Mouse (Mus musculus) ES-Bruce4 (cell line): ENCODE data around the gene Rtl6. TPM values are rescaled to one million over a fixed set of nuclear protein-coding genes. Genes with fewer than 3 reads are reported as not detected.

ENCODE experiments used
- H3K27ac ChIP-seq: 2 replicates; pipeline ENCODE4 v1.5.1; 2012; ENCODE audit warnings: low read length, inconsistent platforms; ENCODE audit not compliant: insufficient read depth
- H3K27me3 ChIP-seq: 2 replicates; pipeline ENCODE4 v1.6.1; 2012; ENCODE audit warnings: mild to moderate bottlenecking, low read length, inconsistent platforms; ENCODE audit not compliant: control insufficient read depth, poor library complexity, insufficient read depth, severe bottlenecking
- H3K36me3 ChIP-seq: 2 replicates; pipeline ENCODE4 v1.6.1; 2012; ENCODE audit warnings: inconsistent platforms, mild to moderate bottlenecking, low read length, moderate library complexity; ENCODE audit not compliant: control insufficient read depth, poor library complexity, insufficient read depth, severe bottlenecking
- H3K4me1 ChIP-seq: one replicate; pipeline ENCODE4 v1.8.1; 2011; ENCODE audit warnings: low read length; ENCODE audit not compliant: control insufficient read depth, insufficient read depth
- H3K4me3 ChIP-seq: 2 replicates; pipeline ENCODE4 v1.5.1; 2011; ENCODE audit warnings: low read depth, mild to moderate bottlenecking, low read length
- H3K9ac ChIP-seq: 2 replicates; pipeline ENCODE4 v1.6.1; 2012; ENCODE audit warnings: low read depth, mild to moderate bottlenecking, inconsistent platforms; ENCODE audit not compliant: poor library complexity, severe bottlenecking
- H3K9me3 ChIP-seq: replicated peaks from 2 replicates; pipeline ENCODE4 v1.6.1; 2012; ENCODE audit warnings: mild to moderate bottlenecking, low read length, inconsistent platforms; ENCODE audit not compliant: control insufficient read depth, poor library complexity, insufficient read depth, severe bottlenecking
- CTCF ChIP-seq: IDR thresholded peaks from one replicate; pipeline ENCODE4 v1.8.1; 2011; ENCODE audit warnings: low read depth, low read length
- EP300 ChIP-seq: IDR thresholded peaks from 2 replicates; pipeline ENCODE4 v1.6.1; 2011; ENCODE audit warnings: low read depth, low read length; ENCODE audit not compliant: insufficient read depth
- POLR2A ChIP-seq: IDR thresholded peaks from one replicate; pipeline ENCODE4 v1.8.1; 2011; ENCODE audit warnings: low read length; ENCODE audit not compliant: insufficient read depth
- polyA plus RNA-seq: library from polyadenylated mRNA; stranded (reverse); fragments of >200 nt; gene quantifications from 2 replicates; pipeline ENCODE4 v1.2.4, GENCODE M21; 2011; ENCODE audit warnings: low read depth; ENCODE audit not compliant: missing spikeins, insufficient read depth, insufficient read length

Rtl6 gene
- polyA plus RNA-seq, 1 experiment, result 5.1 TPM

DNA sequence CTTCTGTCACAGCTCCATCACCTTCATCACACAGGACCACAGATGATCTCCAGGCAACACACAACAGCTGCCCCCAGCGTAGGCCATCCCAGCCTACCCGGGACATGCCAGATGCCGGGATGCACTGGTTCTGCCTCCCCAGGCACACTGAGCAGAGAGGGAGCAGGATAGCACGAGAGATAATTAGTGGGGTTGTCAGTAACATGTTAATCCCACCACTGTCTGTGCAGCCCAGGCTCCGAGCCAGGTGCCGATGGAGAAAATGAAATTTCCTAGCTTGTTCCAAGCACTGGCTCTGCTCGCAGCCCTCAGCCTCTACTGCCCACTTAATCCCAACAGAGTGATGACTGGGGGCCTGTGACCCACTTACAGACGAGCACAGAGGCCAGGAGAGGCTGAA, 39.1 kb downstream of the Rtl6 start:
- H3K4me3 ChIP-seq, result no peak overlapping the region
- H3K4me1 ChIP-seq, result no peaks in the 10 kb centered on the region
- no peaks in the 10 kb centered on the region for H3K9me3 ChIP-seq
- H3K9ac ChIP-seq, result no peak overlapping the region
- no peak for TF ChIP-seq EP300
- no peak for TF ChIP-seq POLR2A
- TF ChIP-seq CTCF, result no peak
- no peaks in the 10 kb centered on the region for H3K27me3 ChIP-seq
- no peak overlapping the region for H3K27ac ChIP-seq
- H3K36me3 ChIP-seq, result no peaks in the 10 kb centered on the region

DNA sequence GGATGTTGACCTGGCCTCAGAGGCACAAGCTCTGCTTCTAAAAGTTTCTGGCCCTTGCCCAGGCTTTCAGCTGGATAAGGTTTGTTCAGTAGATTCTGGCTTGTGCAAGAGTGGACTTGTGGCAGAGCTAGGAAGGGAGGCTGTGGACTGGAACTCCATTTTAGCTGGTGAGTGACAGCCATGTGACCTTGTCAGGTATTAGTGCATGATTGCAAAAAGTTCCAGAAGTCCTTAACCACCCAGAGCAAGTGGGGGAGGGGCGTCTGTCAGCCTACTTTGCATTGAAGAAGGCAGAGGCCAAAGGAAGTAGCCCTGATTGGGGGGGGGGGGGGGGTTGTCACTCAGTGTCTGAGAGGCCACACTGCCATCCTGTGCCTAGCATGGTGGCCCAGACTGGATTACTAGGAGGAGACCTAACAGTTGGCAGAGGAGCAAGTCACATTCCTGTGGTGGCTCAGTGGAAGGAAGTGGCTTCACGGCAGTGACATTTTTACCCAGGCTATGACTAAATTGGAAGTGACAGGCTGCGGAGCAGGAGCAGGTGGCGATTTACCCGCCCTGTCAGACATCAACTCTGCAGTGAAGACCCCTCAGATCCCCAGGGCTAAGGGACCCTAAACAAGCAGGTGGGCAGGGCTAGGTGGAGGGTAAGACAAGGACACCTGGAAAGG, 44.9 kb downstream of the Rtl6 start:
- TF ChIP-seq EP300, result no peak
- no peak for TF ChIP-seq POLR2A
- TF ChIP-seq CTCF, result no peak
- H3K36me3 ChIP-seq, result no peaks in the 10 kb centered on the region
- H3K4me1 ChIP-seq, result no peaks in the 10 kb centered on the region
- H3K9ac ChIP-seq, result no peak overlapping the region
- no peak overlapping the region for H3K27ac ChIP-seq
- H3K4me3 ChIP-seq, result no peak overlapping the region
- H3K9me3 ChIP-seq, result no peaks in the 10 kb centered on the region
- no peaks in the 10 kb centered on the region for H3K27me3 ChIP-seq

DNA sequence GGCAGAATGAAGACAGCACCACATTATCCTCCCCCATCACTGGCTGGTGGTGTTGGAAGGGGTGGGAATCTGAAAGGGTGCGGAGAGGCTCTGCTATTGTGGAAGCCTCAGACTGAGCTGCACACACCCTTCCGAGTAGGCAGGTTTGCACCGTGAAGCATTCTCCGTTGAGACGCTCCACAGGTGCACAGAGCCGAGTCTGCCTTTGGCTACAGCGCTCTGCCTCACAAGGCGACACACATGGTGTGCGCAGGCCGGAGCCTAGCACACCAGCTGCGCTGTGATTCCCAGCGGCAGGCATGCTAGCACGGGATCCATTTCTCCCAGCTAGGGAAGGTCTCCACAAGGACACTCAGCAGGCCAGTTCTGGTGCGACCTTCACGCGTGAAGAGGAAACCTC, 47.6 kb downstream of the Rtl6 start:
- no peaks in the 10 kb centered on the region for H3K9me3 ChIP-seq
- no peaks in the 10 kb centered on the region for H3K36me3 ChIP-seq
- no peak for TF ChIP-seq CTCF
- no peak for TF ChIP-seq EP300
- TF ChIP-seq POLR2A, result no peak
- H3K4me3 ChIP-seq, result no peak overlapping the region
- H3K27ac ChIP-seq, result no peak overlapping the region
- no peaks in the 10 kb centered on the region for H3K27me3 ChIP-seq
- H3K9ac ChIP-seq, result no peak overlapping the region
- no peaks in the 10 kb centered on the region for H3K4me1 ChIP-seq

DNA sequence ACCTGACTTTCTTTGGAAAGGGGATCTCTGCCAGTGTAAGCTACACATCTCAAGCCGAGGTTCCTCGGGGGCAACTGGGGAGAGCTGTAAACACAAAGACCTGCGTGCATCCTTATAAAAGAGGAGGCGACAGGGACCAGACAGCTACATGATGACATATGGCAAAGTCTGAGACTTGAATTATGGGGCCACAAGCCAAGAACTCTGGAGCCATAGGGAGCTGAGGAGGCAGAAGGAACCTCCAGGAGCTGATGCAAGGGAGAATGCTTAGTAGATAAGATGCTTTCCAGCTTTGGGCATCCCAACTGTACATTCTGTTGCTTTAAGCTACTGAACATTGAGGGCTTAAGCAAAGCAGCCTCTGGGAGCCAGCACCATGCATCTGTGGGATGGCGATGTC, 48.5 kb downstream of the Rtl6 start:
- Histone ChIP-seq H3K9me3 (no peaks in the 10 kb centered on the region), H3K9ac (no peak overlapping the region), H3K4me3 (no peak overlapping the region), H3K4me1 (no peaks in the 10 kb centered on the region), H3K27me3 (no peaks in the 10 kb centered on the region), H3K36me3 (no peaks in the 10 kb centered on the region), H3K27ac (no peak overlapping the region)
- TF ChIP-seq POLR2A (no peak), CTCF (no peak), EP300 (no peak)

DNA sequence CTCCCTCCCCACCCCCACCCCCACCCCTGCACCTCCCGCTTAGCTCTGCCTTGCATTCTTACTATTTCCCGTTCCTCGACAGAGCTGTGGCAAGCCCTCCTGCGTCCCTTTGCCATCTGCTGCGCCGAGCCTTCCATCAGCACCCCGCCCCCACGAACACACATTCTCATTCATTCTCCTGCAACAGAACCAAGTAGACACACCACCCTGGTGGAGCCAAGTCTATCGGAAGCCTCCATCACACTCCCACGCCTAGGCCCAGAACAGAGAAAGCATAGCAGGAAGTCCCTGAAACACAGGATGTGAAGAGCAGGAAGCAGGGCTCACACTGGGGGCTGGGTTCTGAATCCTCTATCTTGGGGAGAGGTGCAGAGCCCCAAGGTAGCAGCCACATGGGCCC, 51.6 kb downstream of the Rtl6 start:
- H3K27ac ChIP-seq, result no peak overlapping the region
- no peak for TF ChIP-seq CTCF
- no peak for TF ChIP-seq EP300
- TF ChIP-seq POLR2A, result no peak

DNA sequence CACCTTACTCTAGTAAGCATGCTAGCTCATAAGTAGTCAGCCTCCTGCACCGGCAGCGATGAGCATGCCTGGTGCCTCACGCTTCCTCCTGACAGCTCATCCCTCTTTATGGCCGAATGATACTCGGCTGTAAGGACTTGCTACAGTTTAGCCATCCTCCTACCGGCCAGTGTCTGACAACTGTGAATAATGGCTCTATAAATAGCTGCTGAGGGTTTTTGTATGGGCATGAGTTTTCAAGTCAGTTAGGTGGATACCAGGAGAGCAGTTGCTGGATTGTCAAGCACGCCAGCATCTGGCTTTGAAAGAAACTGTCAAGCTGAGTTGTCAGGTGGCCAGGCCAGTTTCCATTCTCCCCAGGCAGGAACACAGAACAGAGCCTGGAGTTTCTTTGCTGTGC, 52.7 kb downstream of the Rtl6 start:
- Histone ChIP-seq H3K27ac (no peak overlapping the region), H3K4me3 (no peak overlapping the region), H3K9me3 (no peaks in the 10 kb centered on the region), H3K36me3 (no peaks in the 10 kb centered on the region), H3K4me1 (no peaks in the 10 kb centered on the region), H3K27me3 (no peaks in the 10 kb centered on the region), H3K9ac (no peak overlapping the region)
- TF ChIP-seq EP300, result no peak
- TF ChIP-seq POLR2A, result no peak
- no peak for TF ChIP-seq CTCF

More for the DNA sequence above, 51.6 kb downstream of the Rtl6 start:
- H3K36me3 ChIP-seq, result no peaks in the 10 kb centered on the region
- H3K4me3 ChIP-seq, result no peak overlapping the region
- H3K27me3 ChIP-seq, result no peaks in the 10 kb centered on the region
- no peaks in the 10 kb centered on the region for H3K9me3 ChIP-seq
- H3K4me1 ChIP-seq, result no peaks in the 10 kb centered on the region
- H3K9ac ChIP-seq, result no peak overlapping the region

Other genes starting within 250 kb of the Rtl6 start
- 1.1 TPM in 1 of 2 replicates, not detected in the other for gene Parvg, start 233.8 kb downstream of the Rtl6 start, polyA plus RNA-seq
- gene Shisal1, start 110.7 kb downstream of the Rtl6 start, polyA plus RNA-seq, result 0.30 and 0.44 TPM in 2 replicates
- gene Prr5, start 111.8 kb upstream of the Rtl6 start, polyA plus RNA-seq, result 17.3 and 18.9 TPM in 2 replicates
- gene Arhgap8, start 162.2 kb upstream of the Rtl6 start, polyA plus RNA-seq, result 41.1 and 43.9 TPM in 2 replicates